Mouse (Mus musculus): ENCODE data around the gene Camkmt. TPM values are rescaled to one million over a fixed set of nuclear protein-coding genes. Genes with fewer than 3 reads are reported as not detected.

Gene Camkmt
- polyA plus RNA-seq, 1 experiment = 0.31 TPM

- no peaks in the 10 kb centered on the region for H3K27me3 ChIP-seq (ENCODE audit: control insufficient read depth)
Measured at GRCm38 (mm10) chr17:85063560-85063959, 26.8 kb upstream of the Camkmt start.

GRCm38 (mm10) chr17:85067331-85067730, 23.0 kb upstream of the Camkmt start:
- no peak overlapping the region for H3K4me3 ChIP-seq (replicated peaks)
- no peaks in the 10 kb centered on the region for H3K9me3 ChIP-seq (ENCODE audit: control insufficient read depth, low read length)
- no peaks in the 10 kb centered on the region for H3K27me3 ChIP-seq (ENCODE audit: control insufficient read depth)
- peaks cover 8% of the 10 kb centered on the region for H3K4me1 ChIP-seq (ENCODE audit: control insufficient read depth)
- peaks cover 62% of the 10 kb centered on the region for H3K36me3 ChIP-seq (ENCODE audit: control insufficient read depth)
- TF ChIP-seq GATA1 (IDR thresholded peaks at IDR 0.05; ENCODE audit: low read length) (no peak), TAL1 (IDR thresholded peaks at IDR 0.05; ENCODE audit: low read length) (no peak)

More at GRCm38 (mm10) chr17:85063560-85063959, 26.8 kb upstream of the Camkmt start:
- Histone ChIP-seq H3K4me1 (ENCODE audit: control insufficient read depth) (peaks cover 8% of the 10 kb centered on the region), H3K36me3 (ENCODE audit: control insufficient read depth) (peaks cover 41% of the 10 kb centered on the region), H3K9me3 (ENCODE audit: control insufficient read depth, low read length) (no peaks in the 10 kb centered on the region), H3K4me3 (replicated peaks) (no peak overlapping the region)
- no peak for TF ChIP-seq GATA1 (IDR thresholded peaks at IDR 0.05; ENCODE audit: low read length)
- TF ChIP-seq TAL1 (IDR thresholded peaks at IDR 0.05; ENCODE audit: low read length) = no peak

DNA sequence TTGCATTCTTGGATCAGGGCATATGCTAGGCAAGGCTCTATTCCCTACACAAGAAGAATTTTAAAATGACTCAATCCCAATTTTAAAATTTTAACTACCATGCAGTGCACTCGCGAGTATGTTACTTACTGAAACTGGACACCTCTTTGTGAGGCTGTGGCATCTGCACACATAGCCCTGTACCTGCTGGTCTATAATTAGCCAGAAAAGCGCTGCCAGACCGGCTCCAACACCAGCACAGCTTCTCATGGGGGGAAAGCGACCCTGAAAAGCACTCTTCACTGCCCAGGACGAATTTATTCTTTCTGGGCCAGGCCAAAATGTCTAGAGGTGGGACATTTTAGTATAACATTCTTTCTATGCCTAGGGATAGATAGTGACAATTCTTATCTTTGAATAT, 19.7 kb upstream of the Camkmt start:
- H3K36me3 ChIP-seq (ENCODE audit: control insufficient read depth) = peaks cover 45% of the 10 kb centered on the region
- TF ChIP-seq GATA1 (IDR thresholded peaks at IDR 0.05; ENCODE audit: low read length) = no peak
- no peak for TF ChIP-seq TAL1 (IDR thresholded peaks at IDR 0.05; ENCODE audit: low read length)

DNA sequence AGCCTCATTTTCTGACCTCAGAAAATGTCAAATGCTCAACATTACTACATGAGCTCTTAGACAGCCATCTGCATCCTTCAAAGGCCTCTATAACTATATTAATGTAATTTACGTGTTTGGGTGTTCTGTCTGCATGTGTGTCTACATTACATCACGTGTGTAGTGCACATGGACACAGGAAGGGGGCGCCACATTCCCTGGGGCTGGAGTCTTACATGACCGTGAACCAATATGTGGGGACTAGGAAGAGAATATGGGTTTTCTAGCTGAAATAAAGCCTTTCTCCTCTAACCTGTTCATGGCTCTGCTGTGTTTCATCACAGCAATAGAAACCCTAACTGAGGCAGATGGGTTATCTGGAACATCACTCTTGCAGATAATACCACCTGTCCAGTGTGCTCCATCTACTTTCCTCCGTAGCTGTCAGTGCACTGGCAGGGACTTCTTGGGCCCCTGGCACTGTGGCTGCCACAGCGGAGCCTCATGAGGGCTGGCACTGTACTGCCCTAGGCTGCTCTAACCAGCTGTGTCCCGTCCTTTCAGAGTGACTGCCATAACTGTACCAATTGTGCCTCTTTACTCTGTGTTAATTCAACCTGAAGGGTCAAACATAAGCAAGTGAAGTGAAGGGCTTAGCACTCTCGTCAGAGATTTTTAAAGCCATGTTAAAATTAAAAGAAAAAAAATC, 19.1 kb upstream of the Camkmt start:
- Histone ChIP-seq H3K4me3 (replicated peaks) (no peak overlapping the region), H3K4me1 (ENCODE audit: control insufficient read depth) (no peaks in the 10 kb centered on the region), H3K9me3 (ENCODE audit: control insufficient read depth, low read length) (no peaks in the 10 kb centered on the region), H3K27me3 (ENCODE audit: control insufficient read depth) (no peaks in the 10 kb centered on the region), H3K36me3 (ENCODE audit: control insufficient read depth) (peaks cover 45% of the 10 kb centered on the region)
- no peak for TF ChIP-seq GATA1 (IDR thresholded peaks at IDR 0.05; ENCODE audit: low read length)
- no peak for TF ChIP-seq TAL1 (IDR thresholded peaks at IDR 0.05; ENCODE audit: low read length)

More for the DNA sequence above, 19.7 kb upstream of the Camkmt start:
- Histone ChIP-seq H3K9me3 (ENCODE audit: control insufficient read depth, low read length) (no peaks in the 10 kb centered on the region), H3K4me3 (replicated peaks) (no peak overlapping the region), H3K4me1 (ENCODE audit: control insufficient read depth) (no peaks in the 10 kb centered on the region), H3K27me3 (ENCODE audit: control insufficient read depth) (no peaks in the 10 kb centered on the region)

DNA sequence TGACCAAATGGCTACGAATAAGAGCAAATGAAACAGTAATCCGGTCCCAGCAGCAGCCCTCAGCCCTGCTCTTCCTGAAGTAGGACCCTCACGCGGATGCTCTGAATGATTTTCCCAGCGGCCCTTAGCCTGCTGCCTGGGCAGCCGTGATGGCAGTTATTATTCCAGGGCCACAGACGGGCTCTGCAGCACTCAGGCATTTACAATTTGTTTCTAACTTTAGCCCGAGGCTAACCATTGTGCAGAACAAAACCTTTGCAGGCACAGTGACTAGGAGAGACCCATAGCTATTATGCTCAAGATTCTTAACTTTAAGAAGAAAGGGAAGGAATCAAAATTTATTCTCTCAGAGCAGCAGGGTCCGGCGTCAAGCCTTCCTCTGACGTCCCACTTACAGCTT, 18.0 kb upstream of the Camkmt start:
- no peaks in the 10 kb centered on the region for H3K9me3 ChIP-seq (ENCODE audit: control insufficient read depth, low read length)
- TF ChIP-seq TAL1 (IDR thresholded peaks at IDR 0.05; ENCODE audit: low read length) (no peak), GATA1 (IDR thresholded peaks at IDR 0.05; ENCODE audit: low read length) (no peak)
- no peaks in the 10 kb centered on the region for H3K27me3 ChIP-seq (ENCODE audit: control insufficient read depth)
- peaks cover 45% of the 10 kb centered on the region for H3K36me3 ChIP-seq (ENCODE audit: control insufficient read depth)
- no peak overlapping the region for H3K4me3 ChIP-seq (replicated peaks)
- no peaks in the 10 kb centered on the region for H3K4me1 ChIP-seq (ENCODE audit: control insufficient read depth)

GRCm38 (mm10) chr17:85073214-85073613, 17.1 kb upstream of the Camkmt start:
- H3K4me3 ChIP-seq (replicated peaks) = no peak overlapping the region
- no peaks in the 10 kb centered on the region for H3K9me3 ChIP-seq (ENCODE audit: control insufficient read depth, low read length)
- peaks cover 46% of the 10 kb centered on the region for H3K36me3 ChIP-seq (ENCODE audit: control insufficient read depth)
- H3K4me1 ChIP-seq (ENCODE audit: control insufficient read depth) = no peaks in the 10 kb centered on the region
- H3K27me3 ChIP-seq (ENCODE audit: control insufficient read depth) = no peaks in the 10 kb centered on the region
- no peak for TF ChIP-seq TAL1 (IDR thresholded peaks at IDR 0.05; ENCODE audit: low read length)
- no peak for TF ChIP-seq GATA1 (IDR thresholded peaks at IDR 0.05; ENCODE audit: low read length)

GRCm38 (mm10) chr17:85074083-85074482, 16.3 kb upstream of the Camkmt start:
- H3K9me3 ChIP-seq (ENCODE audit: control insufficient read depth, low read length) = no peaks in the 10 kb centered on the region
- H3K36me3 ChIP-seq (ENCODE audit: control insufficient read depth) = peaks cover 46% of the 10 kb centered on the region
- no peaks in the 10 kb centered on the region for H3K4me1 ChIP-seq (ENCODE audit: control insufficient read depth)
- no peak overlapping the region for H3K4me3 ChIP-seq (replicated peaks)
- no peaks in the 10 kb centered on the region for H3K27me3 ChIP-seq (ENCODE audit: control insufficient read depth)
- TF ChIP-seq TAL1 (IDR thresholded peaks at IDR 0.05; ENCODE audit: low read length) (no peak), GATA1 (IDR thresholded peaks at IDR 0.05; ENCODE audit: low read length) (no peak)

DNA sequence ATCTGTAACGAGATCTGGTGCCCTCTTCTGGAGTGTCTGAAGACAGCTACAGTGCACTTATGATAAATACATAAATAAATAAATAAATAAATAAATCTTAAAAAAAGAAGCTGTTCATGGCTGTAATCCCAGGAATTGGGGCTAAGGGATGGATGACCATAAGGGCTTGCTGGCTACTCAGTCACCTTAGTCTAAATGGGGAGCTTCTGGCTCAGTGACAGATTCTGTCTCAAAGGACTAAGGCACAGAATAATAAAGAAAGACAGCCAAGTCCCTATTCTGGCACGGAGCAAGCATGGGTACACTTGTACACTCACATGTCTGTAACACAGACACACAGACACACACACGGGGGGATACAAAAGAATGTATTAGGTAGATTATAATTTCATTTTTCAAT, 11.1 kb upstream of the Camkmt start:
- Histone ChIP-seq H3K9me3 (ENCODE audit: control insufficient read depth, low read length) (no peaks in the 10 kb centered on the region), H3K36me3 (ENCODE audit: control insufficient read depth) (peaks cover 37% of the 10 kb centered on the region), H3K4me3 (replicated peaks) (no peak overlapping the region), H3K4me1 (ENCODE audit: control insufficient read depth) (no peaks in the 10 kb centered on the region), H3K27me3 (ENCODE audit: control insufficient read depth) (no peaks in the 10 kb centered on the region)
- TF ChIP-seq TAL1 (IDR thresholded peaks at IDR 0.05; ENCODE audit: low read length) = no peak
- TF ChIP-seq GATA1 (IDR thresholded peaks at IDR 0.05; ENCODE audit: low read length) = no peak

DNA sequence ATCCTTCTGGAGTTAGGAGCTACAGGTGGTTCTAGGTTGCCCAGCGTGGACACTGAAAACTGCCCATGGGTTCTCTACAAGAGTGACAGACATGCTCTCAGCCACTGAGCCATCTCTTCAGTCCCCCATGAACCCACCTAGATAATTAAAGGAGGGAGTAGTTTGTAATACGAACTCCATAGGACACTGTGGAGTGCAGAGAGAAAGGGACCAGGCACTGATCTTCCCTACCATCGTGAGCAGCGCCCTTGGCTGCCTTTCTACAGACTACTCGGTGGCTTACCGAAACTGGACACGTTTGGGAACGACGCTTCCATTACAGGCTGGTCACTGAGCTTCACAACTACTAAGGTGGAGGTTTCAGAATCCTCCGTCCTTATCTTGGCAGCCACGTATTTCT, 9.6 kb upstream of the Camkmt start:
- Histone ChIP-seq H3K4me1 (ENCODE audit: control insufficient read depth) (no peaks in the 10 kb centered on the region), H3K36me3 (ENCODE audit: control insufficient read depth) (peaks cover 34% of the 10 kb centered on the region), H3K4me3 (replicated peaks) (no peak overlapping the region), H3K27me3 (ENCODE audit: control insufficient read depth) (no peaks in the 10 kb centered on the region), H3K9me3 (ENCODE audit: control insufficient read depth, low read length) (no peaks in the 10 kb centered on the region)
- TF ChIP-seq TAL1 (IDR thresholded peaks at IDR 0.05; ENCODE audit: low read length) (no peak), GATA1 (IDR thresholded peaks at IDR 0.05; ENCODE audit: low read length) (no peak)

GRCm38 (mm10) chr17:85085335-85085734, 5.0 kb upstream of the Camkmt start:
- TF ChIP-seq GATA1 (IDR thresholded peaks at IDR 0.05; ENCODE audit: low read length) (no peak), TAL1 (IDR thresholded peaks at IDR 0.05; ENCODE audit: low read length) (no peak)
- no peak overlapping the region for H3K4me3 ChIP-seq (replicated peaks)
- peaks cover 17% of the 10 kb centered on the region for H3K4me1 ChIP-seq (ENCODE audit: control insufficient read depth)
- H3K27me3 ChIP-seq (ENCODE audit: control insufficient read depth) = no peaks in the 10 kb centered on the region
- peaks cover 8% of the 10 kb centered on the region for H3K36me3 ChIP-seq (ENCODE audit: control insufficient read depth)
- H3K9me3 ChIP-seq (ENCODE audit: control insufficient read depth, low read length) = no peaks in the 10 kb centered on the region

Data from erythroblast, embryonic 14.5 days (primary cell).